Mouse (Mus musculus) embryonic facial prominence, embryonic 14.5 days (tissue): ENCODE measurements around the gene Krtap19-5. TPM values are rescaled to one million over a fixed set of nuclear protein-coding genes. Genes with fewer than 3 reads are reported as not detected.

Experiments
- ATAC-seq: fragments of 200-750 bp; cut with Nextera tagmentation; 2 replicates; pipeline ENCODE4 v1.8.0; 2017; ENCODE audit warnings: low read depth, moderate number of reproducible peaks, moderate TSS enrichment
- DNase-seq: peaks from one replicate; pipeline ENCODE4 v3.0.0-alpha.2; 2015; ENCODE audit warnings: low spot score
- H3K27ac ChIP-seq: fragments of 300-500 bp; sonication (generic); replicated peaks from 2 replicates; pipeline ENCODE4 v1.5.1; 2014; ENCODE audit warnings: low read depth, mild to moderate bottlenecking, low read length, moderate library complexity
- H3K27me3 ChIP-seq: fragments of 300-500 bp; sonication (generic); replicated peaks from 2 replicates; pipeline ENCODE4 v1.6.1; 2014; ENCODE audit warnings: low read length; ENCODE audit not compliant: control insufficient read depth, insufficient read depth
- H3K36me3 ChIP-seq: fragments of 300-500 bp; sonication (generic); 2 replicates; pipeline ENCODE4 v1.6.1; 2014; ENCODE audit warnings: low read length, mixed read lengths; ENCODE audit not compliant: control insufficient read depth, insufficient read depth
- H3K4me1 ChIP-seq: fragments of 300-500 bp; sonication (generic); 2 replicates; pipeline ENCODE4 v1.6.1; 2014; ENCODE audit warnings: antibody characterized with exemption, low read length; ENCODE audit not compliant: control insufficient read depth, insufficient read depth
- H3K4me2 ChIP-seq: fragments of 300-500 bp; sonication (generic); 2 replicates; pipeline ENCODE4 v1.6.1; 2014; ENCODE audit warnings: low read depth, mild to moderate bottlenecking, low read length, moderate library complexity, mixed read lengths
- H3K4me3 ChIP-seq: fragments of 300-500 bp; sonication (generic); 2 replicates; pipeline ENCODE4 v1.5.1; 2014; ENCODE audit warnings: low read depth, mild to moderate bottlenecking, low read length
- H3K9ac ChIP-seq: fragments of 300-500 bp; sonication (generic); 2 replicates; pipeline ENCODE4 v1.6.1; 2014; ENCODE audit warnings: low read depth, mild to moderate bottlenecking, low read length, moderate library complexity, mixed read lengths
- H3K9me3 ChIP-seq: fragments of 300-500 bp; sonication (generic); 2 replicates; pipeline ENCODE4 v1.6.1; 2016; ENCODE audit warnings: low read length; ENCODE audit not compliant: control insufficient read depth
- WGBS: fragments of 180-500 bp; shearing (Covaris S2); extraction: QIAGEN DNeasy Blood & Tissue Kit; methylation state at CpG from one replicate; pipeline ENCODE4 v1.1.7; 2014; 5-methylcytosine and 5-hydroxymethylcytosine counted together
- polyA plus RNA-seq: library from polyadenylated mRNA; unstranded; fragments of >200 nt; fragmentation: Nextera tagmentation; extraction: Ambion mirVana; gene quantifications from 2 replicates; pipeline ENCODE4 v1.2.1, GENCODE M21; 2014

Gene Krtap19-5
- polyA plus RNA-seq, 1 experiment from 2014 or later = not detected

GRCm38 (mm10) chr16:88864887-88865407 is 31.3 kb downstream of the Krtap19-5 start:
- H3K4me2 ChIP-seq = no peak overlapping the region
- H3K9me3 ChIP-seq = no peaks in the 10 kb centered on the region
- no peaks in the 10 kb centered on the region for H3K36me3 ChIP-seq
- DNase-seq (no peak), ATAC-seq (no peak)
- H3K4me3 ChIP-seq = no peak overlapping the region
- no peaks in the 10 kb centered on the region for H3K4me1 ChIP-seq
- H3K27me3 ChIP-seq = no peaks in the 10 kb centered on the region
- no peak overlapping the region for H3K27ac ChIP-seq
- WGBS = 90% methylated on average over 4 of the region's 4 CpGs
- H3K9ac ChIP-seq = no peak overlapping the region

- Histone ChIP-seq H3K9me3 (no peaks in the 10 kb centered on the region), H3K27ac (no peak overlapping the region), H3K4me1 (no peaks in the 10 kb centered on the region), H3K36me3 (no peaks in the 10 kb centered on the region), H3K4me3 (no peak overlapping the region), H3K4me2 (no peak overlapping the region), H3K27me3 (no peaks in the 10 kb centered on the region), H3K9ac (no peak overlapping the region)
- 14% methylated on average over 5 of the region's 5 CpGs for WGBS
- peak; percentile 17 for DNase-seq
- no peak for ATAC-seq
These were observed 44.8 kb downstream of the Krtap19-5 start for GRCm38 (mm10) chr16:88851450-88851849.

GRCm38 (mm10) chr16:88848558-88848957 is 47.7 kb downstream of the Krtap19-5 start:
- no peak for DNase-seq
- no peak overlapping the region for H3K27ac ChIP-seq
- no peaks in the 10 kb centered on the region for H3K9me3 ChIP-seq
- H3K4me2 ChIP-seq = no peak overlapping the region
- no peaks in the 10 kb centered on the region for H3K4me1 ChIP-seq
- no peak overlapping the region for H3K9ac ChIP-seq
- 78% methylated on average over 4 of the region's 4 CpGs for WGBS
- no peak for ATAC-seq
- H3K4me3 ChIP-seq = no peak overlapping the region
- H3K36me3 ChIP-seq = no peaks in the 10 kb centered on the region
- H3K27me3 ChIP-seq = no peaks in the 10 kb centered on the region

GRCm38 (mm10) chr16:88847363-88847762 is 48.9 kb downstream of the Krtap19-5 start:
- WGBS = 94% methylated on average over 1 of the region's 1 CpGs
- Histone ChIP-seq H3K9me3 (no peaks in the 10 kb centered on the region), H3K4me2 (no peak overlapping the region), H3K36me3 (no peaks in the 10 kb centered on the region), H3K27me3 (no peaks in the 10 kb centered on the region), H3K27ac (no peak overlapping the region), H3K9ac (no peak overlapping the region), H3K4me3 (no peak overlapping the region), H3K4me1 (no peaks in the 10 kb centered on the region)
- DNase-seq (no peak), ATAC-seq (no peak)

Other genes starting within 250 kb of the Krtap19-5 start
- gene Krtap26-1, start 248.7 kb downstream of the Krtap19-5 start, polyA plus RNA-seq = 0.42 TPM in 1 of 2 replicates, not detected in the other
- gene Krtap27-1, start 224.8 kb downstream of the Krtap19-5 start, polyA plus RNA-seq = not detected in 2 replicates
- not detected in 2 replicates for gene 2310061N02Rik, start 188.5 kb downstream of the Krtap19-5 start, polyA plus RNA-seq
- not detected in 2 replicates for gene Krtap13-1, start 167.6 kb downstream of the Krtap19-5 start, polyA plus RNA-seq
- 0.51 TPM in 1 of 2 replicates, not detected in the other for gene Krtap13, start 144.8 kb downstream of the Krtap19-5 start, polyA plus RNA-seq
- gene 2310034C09Rik, start 137.6 kb downstream of the Krtap19-5 start, polyA plus RNA-seq = 1.8 TPM in 1 of 2 replicates, not detected in the other
- not detected in 2 replicates for gene 2310057N15Rik, start 122.3 kb downstream of the Krtap19-5 start, polyA plus RNA-seq
- not detected in 2 replicates for gene Gm5965, start 118.6 kb downstream of the Krtap19-5 start, polyA plus RNA-seq
- not detected in 2 replicates for gene Gm20741, start 84.2 kb downstream of the Krtap19-5 start, polyA plus RNA-seq
- not detected in 2 replicates for gene Krtap15, start 76.2 kb downstream of the Krtap19-5 start, polyA plus RNA-seq
- gene Krtap14, start 70.3 kb downstream of the Krtap19-5 start, polyA plus RNA-seq = not detected in 2 replicates
- gene Krtap19-1, start 27.0 kb downstream of the Krtap19-5 start, polyA plus RNA-seq = not detected in 2 replicates
- not detected in 2 replicates for gene Krtap19-2, start 22.2 kb downstream of the Krtap19-5 start, polyA plus RNA-seq
- not detected in 2 replicates for gene Krtap19-3, start 18.4 kb downstream of the Krtap19-5 start, polyA plus RNA-seq
- not detected in 2 replicates for gene Krtap19-4, start 11.4 kb downstream of the Krtap19-5 start, polyA plus RNA-seq
- not detected in 2 replicates for gene Krtap19-9b, start 35.8 kb upstream of the Krtap19-5 start, polyA plus RNA-seq
- not detected in 2 replicates for gene Krtap16-3, start 66.4 kb upstream of the Krtap19-5 start, polyA plus RNA-seq
- gene Krtap22-2, start 114.3 kb upstream of the Krtap19-5 start, polyA plus RNA-seq = not detected in 2 replicates
- gene Gm10229, start 118.8 kb upstream of the Krtap19-5 start, polyA plus RNA-seq = 0.33 TPM in 1 of 2 replicates, not detected in the other
- gene Krtap6-1, start 135.2 kb upstream of the Krtap19-5 start, polyA plus RNA-seq = not detected in 2 replicates
- not detected in 2 replicates for gene Gm10228, start 145.0 kb upstream of the Krtap19-5 start, polyA plus RNA-seq
- gene Krtap6-5, start 151.4 kb upstream of the Krtap19-5 start, polyA plus RNA-seq = not detected in 2 replicates
- gene 1110025L11Rik, start 167.5 kb upstream of the Krtap19-5 start, polyA plus RNA-seq = not detected in 2 replicates
- gene Krtap6-3, start 187.6 kb upstream of the Krtap19-5 start, polyA plus RNA-seq = not detected in 2 replicates
- not detected in 2 replicates for gene Gm6358, start 244.4 kb upstream of the Krtap19-5 start, polyA plus RNA-seq